12 mouse cellular contexts compared by ENCODE assay signal in genomic region chr7:24359269-24359668, GRCm38 (mm10). TPM values are rescaled to one million over a fixed set of nuclear protein-coding genes. Genes with fewer than 3 reads are reported as not detected.
DNase-seq lines count a peak whose midpoint lies in the region; ATAC-seq and TF ChIP-seq lines count a peak whose summit lies in the region.
"Had no signal": no experiment of that assay in that cellular context is flagged by ENCODE, and none has a peak within 500 bp of the region (broad histone marks: within the 10 kb centered on the region; RNA-seq: fewer than 3 reads in every experiment).

No protein-coding gene starts in this region.

- 31% methylated on average over 9 of the region's 9 CpGs for WGBS in midbrain, postnatal 0 days
- WGBS in midbrain, embryonic 13.5 days = 31% methylated on average over 9 of the region's 9 CpGs

- H3K27me3 ChIP-seq in midbrain, postnatal 0 days (ENCODE audit: insufficient read depth, low read length) = no peaks in the 10 kb centered on the region
- 0 out of 2 replicates have a peak, but pooled peaks cover 2% of the 10 kb centered on the region for H3K27me3 ChIP-seq in midbrain, embryonic 13.5 days
- H3K27me3 ChIP-seq: heart, embryonic 15.5 days had no signal

- H3K9ac ChIP-seq in midbrain, postnatal 0 days (replicated peaks; ENCODE audit: low read length, poor library complexity, severe bottlenecking) = no peak overlapping the region
- no peak overlapping the region for H3K9ac ChIP-seq in midbrain, embryonic 13.5 days (replicated peaks)
- H3K9ac ChIP-seq: heart, embryonic 15.5 days had no signal

- H3K9me3 ChIP-seq in midbrain, postnatal 0 days (ENCODE audit: low read length) = 0 out of 2 replicates have a peak, but pooled peaks cover 2% of the 10 kb centered on the region
- no peaks in the 10 kb centered on the region for H3K9me3 ChIP-seq in midbrain, embryonic 13.5 days
- H3K9me3 ChIP-seq: heart, embryonic 15.5 days had no signal

- no peak for ATAC-seq in midbrain, postnatal 0 days (ENCODE audit: low FRiP score)
- ATAC-seq in midbrain, embryonic 13.5 days = no peak

- no peak overlapping the region for H3K4me2 ChIP-seq in midbrain, postnatal 0 days (ENCODE audit: low read depth, low read length, poor library complexity, severe bottlenecking)
- H3K4me2 ChIP-seq in midbrain, embryonic 13.5 days (replicated peaks) = no peak overlapping the region
- H3K4me2 ChIP-seq: heart, embryonic 15.5 days had no signal

- no peak overlapping the region for H3K4me3 ChIP-seq in midbrain, postnatal 0 days (ENCODE audit: low read depth, low read length)
- no peak overlapping the region for H3K4me3 ChIP-seq in midbrain, embryonic 13.5 days (replicated peaks)
- H3K4me3 ChIP-seq: heart, embryonic 15.5 days had no signal

- H3K4me1 ChIP-seq in midbrain, postnatal 0 days (ENCODE audit: insufficient read depth, low read length) = no peaks in the 10 kb centered on the region
- no peaks in the 10 kb centered on the region for H3K4me1 ChIP-seq in midbrain, embryonic 13.5 days (replicated peaks)
- H3K4me1 ChIP-seq: heart, embryonic 15.5 days had no signal

- peak; percentile 76 for DNase-seq in adrenal gland, postnatal 10 days
- DNase-seq in adrenal gland, adult 8-10 months = no peak
- peak; percentile 48 for DNase-seq in lung, postnatal 14 days
- no peak for DNase-seq in lung, postnatal 25 days (ENCODE audit: low spot score)
- DNase-seq in embryo, embryonic 9.5 days (ENCODE audit: extremely low spot score) = peak; percentile 42
- DNase-seq in retina, postnatal 1 day = peak; percentile 55
- no peak for DNase-seq in midbrain, postnatal 0 days (ENCODE audit: low spot score)
- DNase-seq: midbrain, embryonic 14.5 days had no signal

- TF ChIP-seq CTCF in midbrain, postnatal 0 days (IDR thresholded peaks at IDR 0.05) = no peak

- H3K27ac ChIP-seq in midbrain, postnatal 0 days (ENCODE audit: low read depth, low read length) = no peak overlapping the region
- no peak overlapping the region for H3K27ac ChIP-seq in midbrain, embryonic 13.5 days
- H3K27ac ChIP-seq: heart, embryonic 15.5 days had no signal

- H3K36me3 ChIP-seq in midbrain, postnatal 0 days (ENCODE audit: insufficient read depth, low read length) = no peaks in the 10 kb centered on the region
- no peaks in the 10 kb centered on the region for H3K36me3 ChIP-seq in midbrain, embryonic 13.5 days
- H3K36me3 ChIP-seq: heart, embryonic 15.5 days had no signal

RNA-seq across cellular contexts. Expression of gene Lypd5, which starts 10.3 kb away (rescaled TPM):
- not detected for total RNA-seq in adrenal gland, postnatal 10 days (2021)
- not detected for total RNA-seq in adrenal gland, adult 8-10 months (2022)
- 0.44 TPM in 1 of 2 replicates, not detected in the other for total RNA-seq in midbrain, postnatal 0 days (2014; rRNA removed)
- polyA plus RNA-seq in midbrain, postnatal 0 days (2015; fragmentation: Nextera tagmentation; extraction: Ambion mirVana) = not detected in 2 replicates
- not detected in 2 replicates for polyA plus RNA-seq in midbrain, embryonic 13.5 days (2015; fragmentation: Nextera tagmentation; extraction: Ambion mirVana)
- total RNA-seq: layer of hippocampus, postnatal 10 days had no signal
- polyA plus RNA-seq: C2C12; midbrain, embryonic 14.5 days had no signal

RNA-seq across cellular contexts. Expression of gene Kcnn4, which starts 10.8 kb away (rescaled TPM):
- total RNA-seq in adrenal gland, postnatal 10 days (2021) = 1 to 10 TPM; 4.2 to 5.4 TPM
- 1 to 10 TPM in 2 of 4 experiments, under 1 TPM in 2; 0.70 to 2.0 (median 1.2) TPM for total RNA-seq in adrenal gland, adult 8-10 months (2022)
- total RNA-seq in midbrain, postnatal 0 days (2014; rRNA removed) = 0.27 and 2.5 TPM in 2 replicates
- polyA plus RNA-seq in midbrain, postnatal 0 days (2015; fragmentation: Nextera tagmentation; extraction: Ambion mirVana) = 0.81 and 1.1 TPM in 2 replicates
- polyA plus RNA-seq in midbrain, embryonic 13.5 days (2015; fragmentation: Nextera tagmentation; extraction: Ambion mirVana) = 0.40 and 0.66 TPM in 2 replicates

RNA-seq across cellular contexts. Expression of gene Tescl, which starts 25.5 kb away (rescaled TPM):
- under 1 TPM; 0.36 to 0.42 TPM for total RNA-seq in adrenal gland, postnatal 10 days (2021)
- under 1 TPM in 1 of 4 experiments, not detected in 3; 0.70 TPM for total RNA-seq in adrenal gland, adult 8-10 months (2022)
- total RNA-seq in midbrain, postnatal 0 days (2014; rRNA removed) = not detected in 2 replicates
- polyA plus RNA-seq in midbrain, postnatal 0 days (2015; fragmentation: Nextera tagmentation; extraction: Ambion mirVana) = 0.19 TPM in 1 of 2 replicates, not detected in the other
- polyA plus RNA-seq in midbrain, embryonic 13.5 days (2015; fragmentation: Nextera tagmentation; extraction: Ambion mirVana) = 0.40 TPM in 1 of 2 replicates, not detected in the other
- total RNA-seq: layer of hippocampus, postnatal 10 days had no signal
- polyA plus RNA-seq: heart, embryonic 15.5 days; midbrain, embryonic 14.5 days had no signal

RNA-seq across cellular contexts. Expression of gene Smg9, which starts 40.1 kb away (rescaled TPM):
- 10 to 100 TPM; 19.5 to 24.1 TPM for total RNA-seq in adrenal gland, postnatal 10 days (2021)
- total RNA-seq in adrenal gland, adult 8-10 months (2022) = 10 to 100 TPM; 20.2 to 39.0 (median 25.9) TPM
- total RNA-seq in midbrain, postnatal 0 days (2014; rRNA removed) = 34.2 and 50.0 TPM in 2 replicates
- polyA plus RNA-seq in midbrain, postnatal 0 days (2015; fragmentation: Nextera tagmentation; extraction: Ambion mirVana) = 28.7 and 30.1 TPM in 2 replicates
- polyA plus RNA-seq in midbrain, embryonic 13.5 days (2015; fragmentation: Nextera tagmentation; extraction: Ambion mirVana) = 32.9 and 33.5 TPM in 2 replicates

RNA-seq across cellular contexts. Expression of gene Zfp94, which starts 42.8 kb away (rescaled TPM):
- 1 to 10 TPM; 2.7 to 6.4 TPM for total RNA-seq in adrenal gland, postnatal 10 days (2021)
- total RNA-seq in adrenal gland, adult 8-10 months (2022) = 10 to 100 TPM in 1 of 4 experiments, 1 to 10 TPM in 3; 4.8 to 10.1 (median 7.0) TPM
- 13.3 and 25.0 TPM in 2 replicates for total RNA-seq in midbrain, postnatal 0 days (2014; rRNA removed)
- polyA plus RNA-seq in midbrain, postnatal 0 days (2015; fragmentation: Nextera tagmentation; extraction: Ambion mirVana) = 17.4 and 22.9 TPM in 2 replicates
- polyA plus RNA-seq in midbrain, embryonic 13.5 days (2015; fragmentation: Nextera tagmentation; extraction: Ambion mirVana) = 19.4 and 22.0 TPM in 2 replicates

Comparison
In these comparisons a context has a peak if more than half of its experiments do, and no peak if none do; other contexts are left out.
1. DNase-seq: peak in adrenal gland, postnatal 10 days (single experiment), lung, postnatal 14 days (single experiment), embryo, embryonic 9.5 days (single experiment) and retina, postnatal 1 day (single experiment); none in adrenal gland, adult 8-10 months (single experiment), lung, postnatal 25 days (single experiment) and midbrain, postnatal 0 days (single experiment).